Mouse (Mus musculus) intestine, embryonic 15.5 days (tissue): ENCODE data around the gene Simc1. TPM values are rescaled to one million over a fixed set of nuclear protein-coding genes. Genes with fewer than 3 reads are reported as not detected.
"Not testable (repeated sequence)": the region's sequence is repeated elsewhere in the genome, so short reads cannot be mapped to it uniquely, and the experiment has no call there.

Source experiments
- ATAC-seq: fragments of 200-750 bp; cut with Nextera tagmentation; 2 replicates; pipeline ENCODE4 v1.8.0; 2017; ENCODE audit warnings: moderate TSS enrichment, moderate library complexity
- H3K27ac ChIP-seq: fragments of 300-500 bp; sonication (generic); 2 replicates; pipeline ENCODE4 v1.5.1; 2015; ENCODE audit warnings: mild to moderate bottlenecking, inconsistent platforms
- H3K27me3 ChIP-seq: fragments of 300-500 bp; sonication (generic); replicated peaks from 2 replicates; pipeline ENCODE4 v1.6.1; 2015; ENCODE audit warnings: inconsistent platforms
- H3K36me3 ChIP-seq: fragments of 300-500 bp; sonication (generic); 2 replicates; pipeline ENCODE4 v1.6.1; 2015; ENCODE audit warnings: inconsistent platforms
- H3K4me1 ChIP-seq: fragments of 300-500 bp; sonication (generic); replicated peaks from 2 replicates; pipeline ENCODE4 v1.6.1; 2015; ENCODE audit warnings: inconsistent platforms
- H3K4me2 ChIP-seq: fragments of 300-500 bp; sonication (generic); replicated peaks from 2 replicates; pipeline ENCODE4 v1.6.1; 2015; ENCODE audit warnings: mild to moderate bottlenecking, inconsistent platforms
- H3K4me3 ChIP-seq: fragments of 300-500 bp; sonication (generic); replicated peaks from 2 replicates; pipeline ENCODE4 v1.5.1; 2015; ENCODE audit warnings: inconsistent platforms
- H3K9ac ChIP-seq: fragments of 300-500 bp; sonication (generic); 2 replicates; pipeline ENCODE4 v1.6.1; 2015; ENCODE audit warnings: inconsistent platforms
- H3K9me3 ChIP-seq: fragments of 300-500 bp; sonication (generic); 2 replicates; pipeline ENCODE4 v1.6.1; 2016; ENCODE audit warnings: inconsistent platforms
- WGBS: fragments of 180-500 bp; shearing (Covaris S2); methylation state at CpG from one replicate; pipeline ENCODE4 v1.1.7; 2015; 5-methylcytosine and 5-hydroxymethylcytosine counted together
- polyA plus RNA-seq: library from polyadenylated mRNA; unstranded; fragments of >200 nt; fragmentation: Nextera tagmentation; extraction: Ambion mirVana; gene quantifications from 2 replicates; pipeline ENCODE4 v1.2.1, GENCODE M21; 2015

The Simc1 gene
- polyA plus RNA-seq, 1 experiment from 2014 or later: 6.3 TPM

GRCm38 (mm10) chr13:54499551-54499950, 4.0 kb upstream of the Simc1 start:
- not testable (repeated sequence) for H3K9me3 ChIP-seq, H3K4me2 ChIP-seq, ATAC-seq, H3K27ac ChIP-seq, H3K9ac ChIP-seq, H3K4me1 ChIP-seq, H3K4me3 ChIP-seq, H3K36me3 ChIP-seq, H3K27me3 ChIP-seq
- 95% methylated on average over 7 of the region's 7 CpGs for WGBS

GRCm38 (mm10) chr13:54501352-54501751, 2.2 kb upstream of the Simc1 start:
- no peak for ATAC-seq
- Histone ChIP-seq H3K4me3 (no peak overlapping the region), H3K4me2 (no peak overlapping the region), H3K9ac (no peak overlapping the region), H3K36me3 (no peaks in the 10 kb centered on the region), H3K27me3 (no peaks in the 10 kb centered on the region), H3K9me3 (no peaks in the 10 kb centered on the region), H3K4me1 (peaks cover 10% of the 10 kb centered on the region; the same call in 1 of the 2 replicates), H3K27ac (no peak overlapping the region)
- 65% methylated on average over 2 of the region's 2 CpGs for WGBS

- H3K27me3 ChIP-seq: no peaks in the 10 kb centered on the region
Measured at GRCm38 (mm10) chr13:54501957-54502690, 1.5 kb upstream of the Simc1 start.

GRCm38 (mm10) chr13:54503278-54503603, 338 bp upstream of the Simc1 start:
- H3K4me1 ChIP-seq: peaks cover 10% of the 10 kb centered on the region; the same call in 1 of the 2 replicates
- 3% methylated on average over 14 of the region's 14 CpGs for WGBS
- H3K9ac ChIP-seq: peak overlapping the region; percentile 73
- peak overlapping the region; percentile 81 for H3K4me3 ChIP-seq
- peak overlapping the region; percentile 98 for H3K4me2 ChIP-seq
- no peaks in the 10 kb centered on the region for H3K9me3 ChIP-seq
- H3K27ac ChIP-seq: no peak overlapping the region
- ATAC-seq: peak; percentile 79
- no peaks in the 10 kb centered on the region for H3K27me3 ChIP-seq
- H3K36me3 ChIP-seq: no peaks in the 10 kb centered on the region

More at GRCm38 (mm10) chr13:54501957-54502690, 1.5 kb upstream of the Simc1 start:
- Histone ChIP-seq H3K4me3 (no peak overlapping the region), H3K9me3 (no peaks in the 10 kb centered on the region), H3K4me2 (no peak overlapping the region), H3K36me3 (no peaks in the 10 kb centered on the region), H3K4me1 (peaks cover 10% of the 10 kb centered on the region; the same call in 1 of the 2 replicates), H3K9ac (no peak overlapping the region), H3K27ac (no peak overlapping the region)
- ATAC-seq: no peak
- WGBS: 55% methylated on average over 3 of the region's 3 CpGs

- Histone ChIP-seq H3K4me1 (peaks cover 10% of the 10 kb centered on the region; the same call in 1 of the 2 replicates), H3K9ac (peak overlapping the region; percentile 73; the same call in 1 of the 2 replicates), H3K4me2 (peak overlapping the region; percentile 98), H3K9me3 (no peaks in the 10 kb centered on the region), H3K27ac (no peak overlapping the region), H3K27me3 (no peaks in the 10 kb centered on the region), H3K36me3 (no peaks in the 10 kb centered on the region), H3K4me3 (peak overlapping the region; percentile 81)
- ATAC-seq: no peak
- 32% methylated on average over 7 of the region's 7 CpGs for WGBS
Measured at GRCm38 (mm10) chr13:54504611-54505260, 1.2 kb downstream of the Simc1 start.

GRCm38 (mm10) chr13:54505920-54506319, 2.3 kb downstream of the Simc1 start:
- Histone ChIP-seq H3K4me1 (peaks cover 10% of the 10 kb centered on the region; the same call in 1 of the 2 replicates), H3K4me3 (no peak overlapping the region), H3K27me3 (no peaks in the 10 kb centered on the region), H3K9me3 (no peaks in the 10 kb centered on the region), H3K36me3 (no peaks in the 10 kb centered on the region), H3K27ac (no peak overlapping the region), H3K9ac (no peak overlapping the region), H3K4me2 (no peak overlapping the region)
- 96% methylated on average over 1 of the region's 1 CpGs for WGBS
- no peak for ATAC-seq

GRCm38 (mm10) chr13:54520221-54520620, 16.6 kb downstream of the Simc1 start:
- 95% methylated on average over 4 of the region's 4 CpGs for WGBS
- H3K27me3 ChIP-seq: no peaks in the 10 kb centered on the region
- peaks cover 1% of the 10 kb centered on the region for H3K36me3 ChIP-seq
- H3K4me1 ChIP-seq: no peaks in the 10 kb centered on the region
- H3K9ac ChIP-seq: no peak overlapping the region
- no peak for ATAC-seq
- H3K9me3 ChIP-seq: peaks cover 3% of the 10 kb centered on the region; the same call in 1 of the 2 replicates
- H3K4me2 ChIP-seq: no peak overlapping the region
- no peak overlapping the region for H3K4me3 ChIP-seq
- no peak overlapping the region for H3K27ac ChIP-seq

GRCm38 (mm10) chr13:54521181-54521580, 17.6 kb downstream of the Simc1 start:
- no peak for ATAC-seq

GRCm38 (mm10) chr13:54527140-54527539, 23.6 kb downstream of the Simc1 start:
- H3K27ac ChIP-seq: no peak overlapping the region
- H3K4me2 ChIP-seq: no peak overlapping the region
- no peaks in the 10 kb centered on the region for H3K9me3 ChIP-seq
- H3K27me3 ChIP-seq: no peaks in the 10 kb centered on the region
- ATAC-seq: no peak
- no peaks in the 10 kb centered on the region for H3K4me1 ChIP-seq
- H3K9ac ChIP-seq: no peak overlapping the region
- WGBS: 80% methylated on average over 6 of the region's 6 CpGs
- peaks cover 15% of the 10 kb centered on the region for H3K36me3 ChIP-seq
- H3K4me3 ChIP-seq: no peak overlapping the region

More at GRCm38 (mm10) chr13:54521181-54521580, 17.6 kb downstream of the Simc1 start:
- H3K27ac ChIP-seq: no peak overlapping the region
- H3K27me3 ChIP-seq: no peaks in the 10 kb centered on the region
- no peak overlapping the region for H3K9ac ChIP-seq
- peaks cover 8% of the 10 kb centered on the region for H3K36me3 ChIP-seq
- no peaks in the 10 kb centered on the region for H3K9me3 ChIP-seq
- H3K4me1 ChIP-seq: no peaks in the 10 kb centered on the region
- H3K4me2 ChIP-seq: no peak overlapping the region
- no peak overlapping the region for H3K4me3 ChIP-seq

- Histone ChIP-seq H3K36me3 (peaks cover 7% of the 10 kb centered on the region; the same call in 1 of the 2 replicates), H3K27ac (no peak overlapping the region), H3K27me3 (no peaks in the 10 kb centered on the region), H3K9me3 (no peaks in the 10 kb centered on the region), H3K9ac (no peak overlapping the region), H3K4me3 (no peak overlapping the region), H3K4me2 (no peak overlapping the region), H3K4me1 (no peaks in the 10 kb centered on the region)
- ATAC-seq: no peak
Measured at GRCm38 (mm10) chr13:54532134-54532533, 28.6 kb downstream of the Simc1 start.

GRCm38 (mm10) chr13:54548036-54548435, 44.5 kb downstream of the Simc1 start:
- no peak for ATAC-seq
- 82% methylated on average over 7 of the region's 7 CpGs for WGBS
- H3K9me3 ChIP-seq: no peaks in the 10 kb centered on the region
- peaks cover 14% of the 10 kb centered on the region for H3K36me3 ChIP-seq
- H3K4me3 ChIP-seq: no peak overlapping the region
- H3K4me2 ChIP-seq: no peak overlapping the region
- H3K4me1 ChIP-seq: no peaks in the 10 kb centered on the region
- no peak overlapping the region for H3K27ac ChIP-seq
- no peak overlapping the region for H3K9ac ChIP-seq
- no peaks in the 10 kb centered on the region for H3K27me3 ChIP-seq

- no peak overlapping the region for H3K9ac ChIP-seq
- peaks cover 43% of the 10 kb centered on the region for H3K36me3 ChIP-seq
- no peaks in the 10 kb centered on the region for H3K27me3 ChIP-seq
- no peak for ATAC-seq
- no peak overlapping the region for H3K4me2 ChIP-seq
- 84% methylated on average over 9 of the region's 9 CpGs for WGBS
- H3K4me3 ChIP-seq: no peak overlapping the region
- H3K9me3 ChIP-seq: no peaks in the 10 kb centered on the region
- no peak overlapping the region for H3K27ac ChIP-seq
- H3K4me1 ChIP-seq: no peaks in the 10 kb centered on the region
Measured at GRCm38 (mm10) chr13:54556176-54556575, 52.6 kb downstream of the Simc1 start.

GRCm38 (mm10) chr13:54556796-54557195, 53.2 kb downstream of the Simc1 start:
- no peaks in the 10 kb centered on the region for H3K9me3 ChIP-seq
- ATAC-seq: no peak
- WGBS: 92% methylated on average over 3 of the region's 3 CpGs

More at GRCm38 (mm10) chr13:54556796-54557195, 53.2 kb downstream of the Simc1 start:
- H3K4me1 ChIP-seq: no peaks in the 10 kb centered on the region
- no peak overlapping the region for H3K4me2 ChIP-seq
- no peaks in the 10 kb centered on the region for H3K27me3 ChIP-seq
- H3K9ac ChIP-seq: no peak overlapping the region
- H3K27ac ChIP-seq: no peak overlapping the region
- H3K4me3 ChIP-seq: no peak overlapping the region
- H3K36me3 ChIP-seq: peaks cover 40% of the 10 kb centered on the region
